Mouse (Mus musculus): ENCODE data around the gene Ptpa. TPM values are rescaled to one million over a fixed set of nuclear protein-coding genes. Genes with fewer than 3 reads are reported as not detected.
A peak's percentile ranks its signal among the peaks of the same experiment; 100 is the strongest.

Gene Ptpa
- polyA plus RNA-seq, 1 experiment from 2014 or later, result 88.0 TPM

DNA sequence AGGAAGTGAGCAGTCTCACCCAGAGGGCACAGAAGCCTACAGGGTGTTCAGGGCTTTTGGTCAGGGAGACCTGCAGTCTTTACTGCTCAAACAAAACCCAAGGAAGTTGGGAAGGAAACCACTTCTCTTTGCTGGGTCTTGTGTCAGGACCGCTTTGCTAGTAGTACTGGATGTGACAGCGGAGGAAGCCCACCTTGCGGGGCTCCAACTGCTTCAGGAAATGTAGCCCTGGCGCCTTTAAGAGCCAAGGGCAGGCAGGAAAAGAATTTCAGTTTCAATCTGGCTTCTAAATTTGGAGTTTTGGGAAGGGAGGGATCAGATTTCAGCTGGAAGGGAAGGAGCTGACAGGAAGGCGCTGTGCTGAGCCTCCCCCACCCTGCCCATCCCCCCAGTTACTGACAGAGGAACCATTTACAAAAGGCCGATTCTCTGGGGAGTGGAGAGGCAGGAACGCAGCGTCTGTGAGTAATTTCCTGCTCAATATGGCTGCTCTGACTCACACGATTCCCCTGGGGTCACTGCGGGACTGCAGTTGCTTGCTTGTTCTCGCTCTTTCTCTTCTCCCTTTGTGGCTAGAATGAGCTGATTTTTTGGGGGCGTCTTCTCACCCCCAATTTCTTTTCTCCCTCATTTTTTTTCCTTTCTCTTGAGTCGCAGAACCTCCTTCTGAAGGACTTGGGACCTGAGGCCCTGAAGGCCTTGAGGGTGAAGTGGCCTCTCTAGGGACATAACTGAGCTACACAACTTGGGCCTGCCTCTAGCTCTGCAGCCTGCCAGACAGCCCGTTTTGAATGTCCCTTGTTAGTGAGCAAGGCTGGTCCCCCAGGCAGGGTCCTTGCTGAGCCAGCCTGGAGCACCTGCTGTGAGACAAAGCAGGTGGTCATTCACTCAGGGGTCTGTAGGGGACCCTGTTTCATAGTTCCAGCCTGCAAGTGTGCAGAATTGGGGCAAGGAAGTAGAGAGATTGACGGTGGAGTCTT, 26.0 kb downstream of the Ptpa start:
- 3% methylated on average over 15 of the region's 15 CpGs for WGBS
- H3K27ac ChIP-seq (ENCODE audit: low read length), result peak overlapping the region; percentile 98
- no peaks in the 10 kb centered on the region for H3K27me3 ChIP-seq (replicated peaks; ENCODE audit: insufficient read depth, low read length)
- H3K9ac ChIP-seq (replicated peaks; ENCODE audit: low read depth), result peak overlapping the region; percentile 57
- H3K4me3 ChIP-seq (ENCODE audit: low read depth, low read length), result peak overlapping the region; percentile 25
- no peaks in the 10 kb centered on the region for H3K9me3 ChIP-seq (ENCODE audit: low read length)
- H3K36me3 ChIP-seq (ENCODE audit: insufficient read depth, low read length), result peaks cover 28% of the 10 kb centered on the region
- peak; percentile 88 for ATAC-seq
- peak; percentile 98 for DNase-seq (ENCODE audit: low spot score)
- peak overlapping the region; percentile 63 for H3K4me2 ChIP-seq (replicated peaks; ENCODE audit: low read depth, low read length)
- TF ChIP-seq EP300 (IDR thresholded peaks at IDR 0.05) (peak; percentile 94), CTCF (IDR thresholded peaks at IDR 0.05) (peak; percentile 15; the same call in 1 of the 2 replicates)
- peaks cover 39% of the 10 kb centered on the region for H3K4me1 ChIP-seq (ENCODE audit: insufficient read depth, low read depth, low read length)

DNA sequence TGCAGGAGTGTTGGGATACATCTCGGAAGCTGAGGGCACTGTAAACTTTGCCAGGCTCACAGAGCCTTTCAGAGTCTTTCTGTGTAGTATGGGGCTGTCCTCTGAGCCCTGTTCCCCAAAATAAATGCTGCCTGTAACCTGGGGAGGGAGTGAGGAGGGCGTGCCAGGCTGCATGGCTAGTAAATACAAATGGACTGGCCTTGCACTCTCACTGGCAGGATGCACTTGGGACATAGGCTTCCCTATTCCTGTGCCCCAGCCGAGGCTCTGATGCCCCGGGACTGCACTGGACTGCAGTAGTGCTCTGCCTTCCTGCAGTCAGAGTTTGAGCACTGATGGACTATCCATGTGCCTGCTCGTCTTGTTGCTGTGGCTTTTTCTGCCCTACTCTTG, 26.7 kb downstream of the Ptpa start:
- peak overlapping the region; percentile 25 for H3K4me3 ChIP-seq (ENCODE audit: low read depth, low read length)
- peak overlapping the region; percentile 98 for H3K27ac ChIP-seq (ENCODE audit: low read length)
- 12% methylated on average over 5 of the region's 5 CpGs for WGBS
- TF ChIP-seq EP300 (IDR thresholded peaks at IDR 0.05) (no peak), CTCF (IDR thresholded peaks at IDR 0.05) (no peak)
- DNase-seq (ENCODE audit: low spot score), result no peak
- H3K4me1 ChIP-seq (ENCODE audit: insufficient read depth, low read depth, low read length), result peaks cover 39% of the 10 kb centered on the region
- no peak for ATAC-seq
- H3K36me3 ChIP-seq (ENCODE audit: insufficient read depth, low read length), result peaks cover 28% of the 10 kb centered on the region
- H3K9ac ChIP-seq (replicated peaks; ENCODE audit: low read depth), result peak overlapping the region; percentile 57
- H3K9me3 ChIP-seq (ENCODE audit: low read length), result no peaks in the 10 kb centered on the region
- H3K27me3 ChIP-seq (replicated peaks; ENCODE audit: insufficient read depth, low read length), result no peaks in the 10 kb centered on the region
- peak overlapping the region; percentile 63 for H3K4me2 ChIP-seq (replicated peaks; ENCODE audit: low read depth, low read length)

DNA sequence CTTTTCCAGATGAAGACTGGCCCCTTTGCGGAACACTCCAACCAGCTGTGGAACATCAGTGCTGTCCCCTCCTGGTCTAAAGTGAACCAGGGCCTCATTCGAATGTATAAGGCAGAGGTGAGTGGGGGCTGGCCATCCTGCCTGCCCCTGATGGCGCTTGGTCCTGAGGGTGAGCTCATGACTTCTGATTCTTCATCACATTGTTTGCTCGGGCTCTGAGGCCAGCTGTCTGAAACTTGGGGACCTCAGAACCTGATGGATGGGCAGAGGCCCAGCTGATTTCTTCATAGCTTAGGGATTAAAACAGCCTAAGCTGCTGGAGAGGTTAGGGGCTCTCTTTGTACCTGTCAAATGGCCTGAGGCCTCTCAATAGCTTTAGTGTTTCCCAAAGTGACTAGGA, 27.4 kb downstream of the Ptpa start:
- peaks cover 24% of the 10 kb centered on the region for H3K36me3 ChIP-seq (ENCODE audit: insufficient read depth, low read length)
- no peak overlapping the region for H3K4me3 ChIP-seq (ENCODE audit: low read depth, low read length)
- no peak for DNase-seq (ENCODE audit: low spot score)
- peak overlapping the region; percentile 98 for H3K27ac ChIP-seq (ENCODE audit: low read length)
- no peak for ATAC-seq
- no peaks in the 10 kb centered on the region for H3K9me3 ChIP-seq (ENCODE audit: low read length)
- TF ChIP-seq CTCF (IDR thresholded peaks at IDR 0.05) (no peak), EP300 (IDR thresholded peaks at IDR 0.05) (no peak)
- H3K4me2 ChIP-seq (replicated peaks; ENCODE audit: low read depth, low read length), result peak overlapping the region; percentile 63; the same call in 1 of the 2 replicates
- peaks cover 42% of the 10 kb centered on the region for H3K4me1 ChIP-seq (ENCODE audit: insufficient read depth, low read depth, low read length)
- no peak overlapping the region for H3K9ac ChIP-seq (replicated peaks; ENCODE audit: low read depth)
- no peaks in the 10 kb centered on the region for H3K27me3 ChIP-seq (replicated peaks; ENCODE audit: insufficient read depth, low read length)
- 36% methylated on average over 4 of the region's 4 CpGs for WGBS

DNA sequence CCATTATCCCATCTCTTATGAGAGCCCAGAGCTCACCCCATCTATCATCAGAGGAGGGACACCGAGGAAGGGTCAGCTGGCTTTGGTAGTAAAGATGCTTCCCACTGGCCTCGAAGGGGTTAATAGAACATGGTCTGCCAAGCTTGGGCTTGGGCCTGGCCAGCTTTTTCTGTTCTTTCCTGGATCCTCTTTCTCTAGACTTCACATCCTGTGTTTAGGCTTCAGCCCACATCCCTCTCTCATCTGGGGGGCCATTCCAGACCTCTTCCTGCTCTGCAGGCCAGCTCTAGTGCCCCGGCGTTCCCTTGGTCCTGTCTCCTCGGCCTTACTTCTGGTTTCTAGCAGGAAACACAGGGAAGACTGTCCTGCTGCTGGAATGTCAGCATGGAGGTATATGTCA, 28.2 kb downstream of the Ptpa start:
- Histone ChIP-seq H3K4me2 (replicated peaks; ENCODE audit: low read depth, low read length) (no peak overlapping the region), H3K9me3 (ENCODE audit: low read length) (no peaks in the 10 kb centered on the region), H3K27ac (ENCODE audit: low read length) (peak overlapping the region; percentile 98), H3K27me3 (replicated peaks; ENCODE audit: insufficient read depth, low read length) (no peaks in the 10 kb centered on the region), H3K9ac (replicated peaks; ENCODE audit: low read depth) (no peak overlapping the region), H3K4me3 (ENCODE audit: low read depth, low read length) (no peak overlapping the region), H3K36me3 (ENCODE audit: insufficient read depth, low read length) (peaks cover 20% of the 10 kb centered on the region), H3K4me1 (ENCODE audit: insufficient read depth, low read depth, low read length) (peaks cover 42% of the 10 kb centered on the region)
- DNase-seq (ENCODE audit: low spot score), result peak; percentile 48
- 43% methylated on average over 5 of the region's 5 CpGs for WGBS
- no peak for ATAC-seq
- TF ChIP-seq CTCF (IDR thresholded peaks at IDR 0.05) (no peak), EP300 (IDR thresholded peaks at IDR 0.05) (no peak)

DNA sequence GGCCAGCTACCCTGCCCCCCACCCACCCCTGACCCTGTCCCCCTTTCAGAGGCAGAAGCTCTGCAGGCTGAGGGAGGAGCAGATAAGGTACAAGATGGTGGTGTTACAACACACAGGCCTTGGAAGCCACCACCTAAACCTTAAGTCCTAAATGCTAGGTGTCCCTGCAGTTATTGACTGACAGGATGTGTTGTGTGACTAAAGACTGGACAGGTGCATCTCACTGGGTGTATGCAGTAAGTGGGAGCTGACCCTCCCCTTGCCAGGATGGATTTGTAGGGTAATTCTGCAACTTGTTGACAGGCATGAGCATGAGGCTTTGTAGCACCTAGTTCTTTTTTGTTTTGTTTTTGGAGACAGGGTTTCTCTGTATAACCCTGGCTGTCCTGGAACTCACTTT, 28.6 kb downstream of the Ptpa start:
- ATAC-seq, result no peak
- Histone ChIP-seq H3K27ac (ENCODE audit: low read length) (peak overlapping the region; percentile 98), H3K4me1 (ENCODE audit: insufficient read depth, low read depth, low read length) (peaks cover 42% of the 10 kb centered on the region), H3K4me2 (replicated peaks; ENCODE audit: low read depth, low read length) (no peak overlapping the region), H3K9me3 (ENCODE audit: low read length) (no peaks in the 10 kb centered on the region), H3K27me3 (replicated peaks; ENCODE audit: insufficient read depth, low read length) (no peaks in the 10 kb centered on the region), H3K9ac (replicated peaks; ENCODE audit: low read depth) (no peak overlapping the region), H3K36me3 (ENCODE audit: insufficient read depth, low read length) (peaks cover 20% of the 10 kb centered on the region; the same call in 1 of the 2 replicates), H3K4me3 (ENCODE audit: low read depth, low read length) (no peak overlapping the region)
- no peak for DNase-seq (ENCODE audit: low spot score)
- TF ChIP-seq EP300 (IDR thresholded peaks at IDR 0.05), result no peak
- no peak for TF ChIP-seq CTCF (IDR thresholded peaks at IDR 0.05)

DNA sequence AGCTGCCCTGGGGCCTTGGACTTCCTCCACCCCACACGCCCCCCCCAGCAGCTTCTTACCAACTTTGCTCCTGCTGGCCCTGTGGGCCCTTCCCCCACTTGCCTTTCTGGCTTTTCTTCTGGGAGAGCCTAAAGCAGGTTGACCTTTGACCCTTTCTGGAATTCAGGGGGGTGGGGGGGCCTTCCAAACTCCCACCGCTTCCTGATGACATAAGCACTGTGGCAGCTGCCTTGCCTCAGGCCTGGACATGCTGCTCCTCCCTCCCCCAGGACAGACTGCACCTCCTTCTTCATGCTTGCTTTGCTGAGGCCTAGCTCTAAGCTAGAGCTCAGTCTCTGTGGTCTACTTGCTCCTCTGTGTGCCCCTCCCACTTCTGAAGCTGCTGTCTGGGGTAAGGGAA, 29.5 kb downstream of the Ptpa start:
- no peak overlapping the region for H3K9ac ChIP-seq (replicated peaks; ENCODE audit: low read depth)
- peak overlapping the region; percentile 86 for H3K27ac ChIP-seq (ENCODE audit: low read length)
- WGBS, result 36% methylated on average over 2 of the region's 2 CpGs
- no peaks in the 10 kb centered on the region for H3K9me3 ChIP-seq (ENCODE audit: low read length)
- no peak overlapping the region for H3K4me3 ChIP-seq (ENCODE audit: low read depth, low read length)
- H3K27me3 ChIP-seq (replicated peaks; ENCODE audit: insufficient read depth, low read length), result no peaks in the 10 kb centered on the region
- peak; percentile 73 for DNase-seq (ENCODE audit: low spot score)
- ATAC-seq, result no peak; the same call in 1 of the 2 replicates
- H3K36me3 ChIP-seq (ENCODE audit: insufficient read depth, low read length), result peaks cover 22% of the 10 kb centered on the region; the same call in 1 of the 2 replicates
- H3K4me1 ChIP-seq (ENCODE audit: insufficient read depth, low read depth, low read length), result peaks cover 42% of the 10 kb centered on the region
- no peak for TF ChIP-seq CTCF (IDR thresholded peaks at IDR 0.05)
- TF ChIP-seq EP300 (IDR thresholded peaks at IDR 0.05), result peak; percentile 37; the same call in 1 of the 2 replicates
- H3K4me2 ChIP-seq (replicated peaks; ENCODE audit: low read depth, low read length), result no peak overlapping the region

All from lung, postnatal 0 days (tissue).